Mouse (Mus musculus) hindlimb bud, embryonic 11.5 days (tissue): ENCODE data around the gene Cd47.

Experiments used
- DNase-seq: peaks from one replicate; pipeline ENCODE4 v3.0.0-alpha.2; 2012; ENCODE audit warnings: low read depth, low spot score; ENCODE audit errors: extremely low spot score

Cd47 gene

GRCm38 (mm10) chr16:49799597-49800561 lies at the start of gene Cd47:
TSS of gene Cd47 (plus strand) at chr16:49800533.
- no peak for DNase-seq

DNA sequence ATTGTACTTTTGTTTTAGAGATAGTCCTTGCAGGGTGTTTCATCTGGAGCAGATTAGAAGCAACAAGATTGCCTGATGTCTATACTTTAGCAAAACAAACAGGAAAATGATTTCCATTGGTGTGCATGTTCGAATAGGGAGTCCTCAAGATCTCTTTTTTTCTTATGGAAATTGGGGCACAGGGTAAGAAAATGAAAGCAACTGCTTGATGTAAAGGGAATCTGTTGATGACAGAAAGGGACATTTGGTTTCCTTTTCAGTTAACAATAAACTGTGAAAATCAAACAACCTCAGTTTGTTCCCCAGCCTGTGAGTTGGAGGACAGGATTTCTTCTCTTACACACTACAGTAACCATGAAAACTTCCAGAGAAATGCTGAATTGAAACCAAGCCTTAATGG lies 47.4 kb upstream of the Cd47 start:
- no peak for DNase-seq

GRCm38 (mm10) chr16:49753318-49753717 lies 47.0 kb upstream of the Cd47 start:
- no peak for DNase-seq

GRCm38 (mm10) chr16:49760517-49761203 lies 39.7 kb upstream of the Cd47 start:
- no peak for DNase-seq

DNA sequence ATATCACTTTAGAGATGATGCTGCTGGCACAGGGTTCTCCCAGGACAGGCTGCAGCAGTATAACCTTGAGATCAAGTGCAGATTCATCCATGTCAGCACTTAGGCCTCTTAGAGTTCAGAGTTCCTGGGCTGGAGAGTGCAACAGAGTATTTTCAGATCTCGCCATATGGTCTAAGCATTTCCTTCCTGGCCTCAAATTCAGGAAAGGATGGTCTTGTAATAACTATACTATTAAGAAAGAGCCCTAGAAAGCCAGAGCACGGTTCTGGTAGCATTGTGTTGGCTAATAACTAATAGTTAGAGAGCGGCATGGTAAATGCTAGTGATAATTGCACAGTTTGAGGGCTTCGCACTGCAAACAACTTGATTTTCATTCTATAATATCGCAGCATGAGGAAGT lies 38.4 kb upstream of the Cd47 start:
- no peak for DNase-seq

GRCm38 (mm10) chr16:49766326-49766725 lies 34.0 kb upstream of the Cd47 start:
- DNase-seq = no peak

DNA sequence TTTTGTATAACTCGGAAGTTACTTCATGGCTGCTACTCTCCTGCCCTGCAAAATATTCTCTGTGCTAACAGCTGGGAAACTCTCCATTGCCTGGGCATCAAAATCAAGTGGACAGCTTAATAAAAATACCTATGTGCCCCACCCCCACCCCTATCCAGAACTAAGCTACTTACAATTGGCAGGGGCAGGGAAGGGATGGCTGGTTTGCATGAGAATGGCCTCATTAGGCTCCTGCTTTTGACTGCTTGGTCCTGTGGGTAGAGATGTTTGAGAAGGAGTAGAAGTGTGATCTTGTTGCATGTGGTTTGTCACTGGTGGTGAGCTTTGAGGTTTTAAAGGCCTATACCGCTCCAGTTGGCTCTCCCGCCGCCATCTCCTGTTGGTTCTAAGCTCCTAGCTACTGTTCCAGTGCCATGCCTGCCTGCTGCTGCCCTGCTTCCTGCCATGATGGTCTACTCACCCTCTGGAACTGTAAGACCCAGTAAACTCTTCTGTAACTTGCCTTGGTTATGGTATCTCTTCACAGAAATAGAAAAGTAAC lies 31.8 kb upstream of the Cd47 start:
- DNase-seq = no peak

GRCm38 (mm10) chr16:49769831-49770261 lies 30.5 kb upstream of the Cd47 start:
- no peak for DNase-seq

- DNase-seq = no peak
Measured at GRCm38 (mm10) chr16:49770320-49771189, 29.8 kb upstream of the Cd47 start.

- no peak for DNase-seq
Measured at GRCm38 (mm10) chr16:49771609-49772396, 28.5 kb upstream of the Cd47 start.

- DNase-seq = no peak
Measured at GRCm38 (mm10) chr16:49772576-49772975, 27.8 kb upstream of the Cd47 start.

DNA sequence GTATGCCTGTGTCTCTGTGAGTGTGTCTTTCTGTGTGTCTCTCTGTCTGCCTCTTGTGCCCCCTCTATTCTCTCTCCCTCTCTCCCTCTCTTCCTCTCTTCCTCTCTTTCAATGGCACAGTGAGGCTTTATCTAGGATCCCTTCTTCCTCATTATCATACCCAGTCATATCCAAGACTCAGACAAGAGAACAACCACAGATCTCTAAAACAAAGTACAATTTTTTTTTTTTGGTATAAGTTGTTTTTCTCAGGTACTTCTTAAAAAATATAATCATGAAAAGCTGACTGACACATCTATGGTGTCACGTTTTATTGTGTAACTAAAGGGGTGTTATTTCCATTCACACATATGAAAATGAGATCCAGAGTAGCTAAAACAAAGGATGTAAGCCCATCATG lies 27.3 kb upstream of the Cd47 start:
- DNase-seq = no peak

DNA sequence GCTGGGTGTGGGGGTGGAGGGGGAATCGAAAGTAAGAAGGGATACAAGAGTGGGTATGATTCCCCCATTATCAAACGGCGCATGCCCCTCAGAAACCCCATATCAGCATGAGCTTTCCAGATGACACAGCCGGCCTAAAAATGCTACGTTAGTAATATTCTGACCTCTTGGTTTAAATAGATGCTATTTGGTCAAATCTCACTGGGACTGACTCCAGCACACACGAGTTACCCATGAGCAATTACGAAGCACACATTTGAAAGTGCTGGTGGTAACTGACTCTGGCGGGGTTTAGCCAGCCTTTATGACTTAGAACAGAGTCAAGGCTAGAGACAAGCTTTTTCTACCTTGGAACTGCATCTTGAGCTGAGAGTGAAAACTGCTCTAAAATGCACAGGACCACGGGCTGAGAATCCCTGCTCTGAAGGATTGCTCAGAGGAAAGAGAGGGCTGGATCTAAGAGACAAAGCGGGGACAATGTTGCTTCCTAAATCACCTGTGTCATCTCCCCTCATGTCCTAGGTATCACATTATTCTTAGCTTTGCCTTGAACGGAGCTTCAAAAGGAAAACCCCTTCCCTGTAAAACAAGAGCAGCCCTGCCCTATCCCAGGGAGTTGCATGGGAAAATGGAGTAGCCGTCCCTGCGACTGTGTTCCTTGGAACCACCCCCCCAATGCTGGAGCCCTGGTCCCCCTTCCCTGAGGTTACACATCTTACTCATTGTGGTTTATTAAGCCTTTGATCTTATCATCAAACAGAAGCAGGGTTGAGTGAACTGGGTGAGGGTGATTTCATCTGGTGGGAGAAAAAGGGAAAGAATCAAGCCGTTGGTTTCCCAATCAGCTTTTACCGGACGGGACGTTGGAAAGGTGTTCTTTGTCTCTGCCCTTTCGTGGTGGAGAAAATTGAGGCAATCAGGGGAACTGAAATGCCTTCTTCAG lies 26.0 kb upstream of the Cd47 start:
- no peak for DNase-seq

GRCm38 (mm10) chr16:49775002-49775966 lies 25.0 kb upstream of the Cd47 start:
- DNase-seq = no peak

GRCm38 (mm10) chr16:49776981-49777380 lies 23.4 kb upstream of the Cd47 start:
- no peak for DNase-seq

- no peak for DNase-seq
Measured at GRCm38 (mm10) chr16:49781556-49782156, 18.7 kb upstream of the Cd47 start.

DNA sequence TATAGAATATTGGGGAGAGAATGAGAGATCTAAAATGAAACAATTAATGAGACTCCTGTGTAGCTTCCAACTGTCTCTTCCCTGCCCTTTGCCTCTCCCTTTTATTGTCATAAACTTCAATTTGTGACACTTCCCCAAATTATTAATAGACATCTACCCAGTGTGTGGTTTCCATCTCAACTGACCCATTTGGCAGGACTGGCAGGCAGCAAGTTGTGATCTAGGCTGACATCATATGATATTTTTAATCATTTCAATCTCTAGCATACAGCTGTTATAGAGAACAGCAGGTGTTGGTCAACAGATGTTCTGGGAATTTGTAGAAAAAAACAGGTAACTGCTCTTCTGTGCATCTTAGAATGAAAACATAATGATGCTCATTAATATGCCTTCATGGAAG lies 17.0 kb upstream of the Cd47 start:
- no peak for DNase-seq
